Mouse (Mus musculus) CH12.LX (cell line): ENCODE data around the gene Tbc1d14. TPM values are rescaled to one million over a fixed set of nuclear protein-coding genes. Genes with fewer than 3 reads are reported as not detected.

Experiments used
- DNase-seq: peaks from one replicate; pipeline ENCODE4 v3.0.0-alpha.2; 2013; ENCODE audit errors: extremely low read depth
- H3K27ac ChIP-seq: 2 replicates; pipeline ENCODE4 v1.5.1; 2012; ENCODE audit warnings: low read depth, mild to moderate bottlenecking, control low read depth, moderate library complexity; ENCODE audit not compliant: insufficient read depth
- H3K27me3 ChIP-seq: replicated peaks from 2 replicates; pipeline ENCODE3; 2012; ENCODE audit warnings: inconsistent platforms
- H3K36me3 ChIP-seq, 2 experiments: replicated peaks in 1 of 2; 2 replicates each; pipeline versions ENCODE3 to v1.6.1; 2012; ENCODE audit warnings: inconsistent platforms in 1 of 2, low read length in 1 of 2, mild to moderate bottlenecking in 1 of 2, mixed read lengths in 1 of 2, moderate library complexity in 1 of 2; ENCODE audit not compliant: control insufficient read depth in 1 of 2, insufficient read depth in 1 of 2
- H3K4me1 ChIP-seq, 2 experiments: 2 replicates each; pipeline ENCODE4 v1.6.1; 2012; ENCODE audit warnings: inconsistent platforms in 1 of 2, moderate library complexity in 1 of 2; ENCODE audit not compliant: insufficient read depth in 2 of 2, control insufficient read depth in 1 of 2
- H3K4me2 ChIP-seq: 2 replicates; pipeline ENCODE4 v1.6.1; 2012; ENCODE audit warnings: low read depth, mild to moderate bottlenecking, control low read depth; ENCODE audit not compliant: poor library complexity, insufficient read depth, severe bottlenecking
- H3K4me3 ChIP-seq, 3 experiments: fragments of 150-350 bp in 1 of 3; sonication (generic) in 1 of 3; replicated peaks in 1 of 3; 2 replicates each; pipeline versions ENCODE3 to v1.5.1; 2011 to 2012; ENCODE audit warnings: low read depth in 2 of 3, low read length in 2 of 3, mild to moderate bottlenecking in 2 of 3, moderate library complexity in 2 of 3, control low read depth in 1 of 3, improper control_type of control experiment in 1 of 3, inconsistent platforms in 1 of 3, mixed read lengths in 1 of 3; ENCODE audit not compliant: poor library complexity in 1 of 3
- H3K79me2 ChIP-seq: replicated peaks from 2 replicates; pipeline ENCODE4 v1.6.1; 2012; ENCODE audit warnings: mild to moderate bottlenecking, moderate library complexity; ENCODE audit not compliant: control insufficient read depth, poor library complexity, insufficient read depth, severe bottlenecking; ENCODE audit errors: extremely low read depth
- H3K9ac ChIP-seq: 2 replicates; pipeline ENCODE4 v1.6.1; 2012; ENCODE audit warnings: low read depth, mild to moderate bottlenecking, control low read depth, moderate library complexity; ENCODE audit not compliant: insufficient read depth
- H3K9me3 ChIP-seq: replicated peaks from 2 replicates; pipeline ENCODE3; 2012; ENCODE audit warnings: low read length, inconsistent platforms, mixed read lengths
- BHLHE40 ChIP-seq: IDR thresholded peaks from 2 replicates; pipeline ENCODE4 v1.6.1; 2011; ENCODE audit warnings: mild to moderate bottlenecking, low read depth, low read length, improper control_type of control experiment
- CHD1 ChIP-seq: IDR thresholded peaks from 2 replicates; pipeline ENCODE4 v1.6.1; 2012; ENCODE audit warnings: low read depth, low read length, improper control_type of control experiment, inconsistent platforms
- CHD2 ChIP-seq: IDR thresholded peaks from 2 replicates; pipeline ENCODE4 v1.6.1; 2011; ENCODE audit warnings: low read length, improper control_type of control experiment
- E2F4 ChIP-seq: IDR thresholded peaks from 2 replicates; pipeline ENCODE4 v1.6.1; 2011; ENCODE audit warnings: low read depth, low read length, improper control_type of control experiment; ENCODE audit not compliant: insufficient replicate concordance
- EP300 ChIP-seq: IDR thresholded peaks from 2 replicates; pipeline ENCODE4 v1.6.1; 2011; ENCODE audit warnings: low read length, improper control_type of control experiment
- ETS1 ChIP-seq: conservative IDR thresholded peaks from 2 replicates; pipeline ENCODE4 v1.6.1; 2012; ENCODE audit warnings: low read depth, mild to moderate bottlenecking, inconsistent platforms, low read length, improper control_type of control experiment, moderate library complexity
- HCFC1 ChIP-seq: IDR thresholded peaks from 2 replicates; pipeline ENCODE4 v1.6.1; 2012; ENCODE audit warnings: low read depth, mild to moderate bottlenecking, inconsistent platforms, low read length, improper control_type of control experiment
- IRF4 ChIP-seq: IDR thresholded peaks from 2 replicates; pipeline ENCODE4 v1.6.1; 2014; ENCODE audit warnings: low read depth, mild to moderate bottlenecking, inconsistent platforms, low read length, improper control_type of control experiment
- JUND ChIP-seq: conservative IDR thresholded peaks from 2 replicates; pipeline ENCODE4 v1.6.1; 2011; ENCODE audit warnings: low read depth, low read length, improper control_type of control experiment
- MAX ChIP-seq: IDR thresholded peaks from 2 replicates; pipeline ENCODE4 v1.6.1; 2011; ENCODE audit warnings: low read length, improper control_type of control experiment
- MEF2A ChIP-seq: IDR thresholded peaks from 2 replicates; pipeline ENCODE4 v1.6.1; 2014; ENCODE audit warnings: low read depth, mild to moderate bottlenecking, inconsistent platforms, low read length, improper control_type of control experiment, borderline replicate concordance
- MXI1 ChIP-seq: IDR thresholded peaks from 2 replicates; pipeline ENCODE4 v1.6.1; 2011; ENCODE audit warnings: mild to moderate bottlenecking, low read depth, low read length, improper control_type of control experiment
- MYC ChIP-seq: IDR thresholded peaks from 2 replicates; pipeline ENCODE4 v1.6.1; 2011; ENCODE audit warnings: low read depth, mild to moderate bottlenecking, improper control_type of control experiment, low read length
- NRF1 ChIP-seq: IDR thresholded peaks from 2 replicates; pipeline ENCODE4 v1.6.1; 2014; ENCODE audit warnings: low read depth, mild to moderate bottlenecking, inconsistent platforms, low read length, improper control_type of control experiment, moderate library complexity
- POLR2A ChIP-seq: IDR thresholded peaks from 2 replicates; pipeline ENCODE4 v1.6.1; 2011; ENCODE audit warnings: low read depth, mild to moderate bottlenecking, improper control_type of control experiment, low read length
- RCOR1 ChIP-seq: conservative IDR thresholded peaks from 2 replicates; pipeline ENCODE4 v1.6.1; 2012; ENCODE audit warnings: low read depth, mild to moderate bottlenecking, inconsistent platforms, low read length, improper control_type of control experiment
- SIN3A ChIP-seq: IDR thresholded peaks from 2 replicates; pipeline ENCODE4 v1.6.1; 2012; ENCODE audit warnings: low read length, improper control_type of control experiment, inconsistent platforms
- TCF12 ChIP-seq: IDR thresholded peaks from 2 replicates; pipeline ENCODE4 v1.6.1; 2014; ENCODE audit warnings: low read depth, mild to moderate bottlenecking, inconsistent platforms, low read length, improper control_type of control experiment
- ZMIZ1 ChIP-seq: IDR thresholded peaks from 2 replicates; pipeline ENCODE4 v1.6.1; 2012; ENCODE audit warnings: low read depth, mild to moderate bottlenecking, inconsistent platforms, low read length, improper control_type of control experiment
- dilution Hi-C: fragments of 300-500 bp; cut with MboI; formaldehyde crosslinking; loops from 2 replicates; pipeline ENCODE4 v1.14.3; 2020; ENCODE audit warnings: low sequenced_read_pairs; ENCODE audit not compliant: extremely low pct_unique_long_range_greater_than_20kb, extremely low pct_ligation_motif_present
- in situ Hi-C: fragments of 300-500 bp; cut with MboI; formaldehyde crosslinking; loops from 3 replicates; pipeline ENCODE4 v1.14.3; 2019; ENCODE audit warnings: low sequenced_read_pairs, low pct_ligation_motif_present, low pct_unique_long_range_greater_than_20kb, mixed read lengths
- polyA plus RNA-seq: library from polyadenylated mRNA; unstranded; fragments of >175 nt; gene quantifications from 2 replicates; pipeline ENCODE4 v1.2.1, GENCODE M21; 2012; ENCODE audit warnings: low read depth; ENCODE audit not compliant: insufficient read length
- total RNA-seq, 2 experiments: library from RNA; depleted of rRNA; stranded (reverse); fragments of 300-350 nt in 1 of 2; fragments of >200 nt in 1 of 2; gene quantifications; 2 replicates each; pipeline ENCODE4 v1.2.3; 2012 to 2014

Gene Tbc1d14
- total and polyA plus RNA-seq, 3 experiments: 5.7 to 29.1 (median 10.1) TPM

GRCm38 (mm10) chr5:36561509-36561908, 31.6 kb downstream of the Tbc1d14 start:
- Histone ChIP-seq H3K9me3 (no peaks in the 10 kb centered on the region), H3K4me1 (peaks cover 29 to 66% of the 10 kb centered on the region in 2 experiments), H3K9ac (no peak overlapping the region), H3K79me2 (peaks cover 11% of the 10 kb centered on the region), H3K4me2 (no peak overlapping the region), H3K4me3 (no peak overlapping the region), H3K36me3 (peaks cover 0 to 22% of the 10 kb centered on the region in 2 experiments), H3K27ac (no peak overlapping the region), H3K27me3 (no peaks in the 10 kb centered on the region)
- TF ChIP-seq IRF4 (peak; percentile 51; the same call in 1 of the 2 replicates), MEF2A (peak; percentile 28; the same call in 1 of the 2 replicates), ZMIZ1 (no peak), CHD2 (no peak), POLR2A (no peak), NRF1 (no peak), BHLHE40 (peak; percentile 59), JUND (peak; percentile 45), EP300 (peak; percentile 69), MXI1 (0 out of 2 replicates have a peak, but pooled peaks have one; percentile 36), ETS1 (0 out of 2 replicates have a peak, but pooled peaks have one; percentile 20), MAX (0 out of 2 replicates have a peak, but pooled peaks have one; percentile 41), CHD1 (no peak), MYC (peak; percentile 61)
- in situ Hi-C loops (no loop called here), dilution Hi-C loops (no loop called here)
- no peak for DNase-seq

- DNase-seq: no peak
- H3K4me2 ChIP-seq: no peak overlapping the region
- H3K27me3 ChIP-seq: no peaks in the 10 kb centered on the region
- no peak overlapping the region for H3K27ac ChIP-seq
- peaks cover 0 to 16% of the 10 kb centered on the region in 2 experiments for H3K36me3 ChIP-seq
- dilution Hi-C loops (no loop called here), in situ Hi-C loops (no loop called here)
- TF ChIP-seq E2F4 (no peak), POLR2A (no peak), MEF2A (no peak), MAX (no peak), RCOR1 (no peak), SIN3A (no peak), IRF4 (no peak), HCFC1 (no peak), TCF12 (no peak)
- peaks cover 27 to 62% of the 10 kb centered on the region in 2 experiments for H3K4me1 ChIP-seq
- no peak overlapping the region for H3K9ac ChIP-seq
- H3K79me2 ChIP-seq: peaks cover 10% of the 10 kb centered on the region
- no peak overlapping the region for H3K4me3 ChIP-seq
- no peaks in the 10 kb centered on the region for H3K9me3 ChIP-seq
Measured at GRCm38 (mm10) chr5:36560490-36560889, 32.6 kb downstream of the Tbc1d14 start.
